Mouse (Mus musculus) hindbrain, embryonic 10.5 days (tissue): ENCODE measurements around the gene Dhcr24. TPM values are rescaled to one million over a fixed set of nuclear protein-coding genes. Genes with fewer than 3 reads are reported as not detected.
A peak's percentile ranks its signal among the peaks of the same experiment; 100 is the strongest.

Source experiments
- DNase-seq: peaks from one replicate; pipeline ENCODE4 v3.0.0-alpha.2; 2017; ENCODE audit warnings: low spot score
- H3K27ac ChIP-seq: fragments of 300-500 bp; sonication (generic); 2 replicates; pipeline ENCODE4 v1.5.1; 2016; ENCODE audit warnings: mild to moderate bottlenecking, moderate library complexity
- H3K27me3 ChIP-seq: fragments of 300-500 bp; sonication (generic); 2 replicates; pipeline ENCODE4 v1.6.1; 2016; ENCODE audit warnings: mild to moderate bottlenecking; ENCODE audit not compliant: poor library complexity, insufficient read depth, severe bottlenecking
- H3K36me3 ChIP-seq: fragments of 300-500 bp; sonication (generic); 2 replicates; pipeline ENCODE4 v1.6.1; 2016; ENCODE audit warnings: mild to moderate bottlenecking, moderate library complexity
- H3K4me1 ChIP-seq: fragments of 300-500 bp; sonication (generic); replicated peaks from 2 replicates; pipeline ENCODE4 v1.6.1; 2016; ENCODE audit warnings: mild to moderate bottlenecking
- H3K4me3 ChIP-seq: fragments of 300-500 bp; sonication (generic); 2 replicates; pipeline ENCODE4 v1.5.1; 2016; ENCODE audit warnings: mild to moderate bottlenecking, moderate library complexity
- H3K9me3 ChIP-seq: fragments of 300-500 bp; sonication (generic); 2 replicates; pipeline ENCODE4 v1.6.1; 2016; ENCODE audit warnings: mild to moderate bottlenecking, moderate library complexity
- WGBS: fragments of 180-500 bp; shearing (Covaris S2); methylation state at CpG from one replicate; pipeline ENCODE4 v1.1.7; 2016; 5-methylcytosine and 5-hydroxymethylcytosine counted together
- polyA plus RNA-seq: library from polyadenylated mRNA; unstranded; fragments of >200 nt; fragmentation: Nextera tagmentation; extraction: Ambion mirVana; gene quantifications from 2 replicates; pipeline ENCODE4 v1.2.1, GENCODE M21; 2016

Dhcr24 gene
- polyA plus RNA-seq, 1 experiment from 2014 or later = 7.6 TPM

DNA sequence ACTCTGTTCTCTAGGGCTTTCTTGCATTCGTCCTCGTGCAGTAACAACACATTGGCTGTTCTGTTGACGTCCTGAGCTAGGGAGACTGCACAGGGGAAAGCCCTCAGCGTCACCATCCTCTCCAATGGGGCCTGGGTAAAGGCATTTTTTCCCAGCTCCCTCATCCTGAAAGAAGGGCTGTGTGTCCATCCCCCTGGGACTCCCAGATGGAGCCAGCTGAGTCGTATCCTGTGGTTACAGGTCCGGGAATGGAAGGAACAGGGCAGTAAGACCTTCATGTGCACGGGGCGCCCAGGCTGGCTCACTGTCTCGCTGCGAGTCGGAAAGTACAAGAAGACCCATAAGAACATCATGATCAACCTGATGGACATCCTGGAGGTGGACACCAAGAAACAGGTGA is 3.3 kb downstream of the Dhcr24 start:
- no peak for DNase-seq
- Histone ChIP-seq H3K4me3 (peak overlapping the region; percentile 16; the same call in 1 of the 2 replicates), H3K9me3 (no peaks in the 10 kb centered on the region), H3K27ac (no peak overlapping the region), H3K4me1 (peaks cover 43% of the 10 kb centered on the region), H3K27me3 (no peaks in the 10 kb centered on the region), H3K36me3 (peaks cover 63% of the 10 kb centered on the region)
- WGBS = 91% methylated on average over 11 of the region's 11 CpGs

DNA sequence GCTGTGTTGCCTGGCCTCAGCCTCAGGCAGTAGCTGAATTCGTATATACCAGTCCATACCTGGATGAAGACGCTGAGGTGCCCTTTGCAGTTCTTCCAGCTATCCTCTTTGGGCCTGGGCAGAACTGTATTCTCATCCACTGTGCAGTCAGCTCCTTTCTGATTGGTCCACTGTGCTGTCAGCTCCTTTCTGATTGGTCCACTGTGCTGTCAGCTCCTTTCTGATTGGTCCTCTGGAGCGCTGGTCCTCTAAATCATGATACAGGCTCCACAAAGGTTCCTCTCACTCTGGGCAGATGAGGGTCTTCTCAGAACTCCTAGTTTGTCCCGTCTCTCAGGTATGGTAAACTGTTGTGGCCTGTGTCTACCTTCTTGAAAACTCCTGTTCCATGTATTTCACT is 8.8 kb downstream of the Dhcr24 start:
- no peak overlapping the region for H3K4me3 ChIP-seq
- 88% methylated on average over 4 of the region's 4 CpGs for WGBS
- peaks cover 100% of the 10 kb centered on the region for H3K36me3 ChIP-seq
- DNase-seq = no peak
- H3K4me1 ChIP-seq = no peaks in the 10 kb centered on the region
- no peak overlapping the region for H3K27ac ChIP-seq
- no peaks in the 10 kb centered on the region for H3K27me3 ChIP-seq
- no peaks in the 10 kb centered on the region for H3K9me3 ChIP-seq

DNA sequence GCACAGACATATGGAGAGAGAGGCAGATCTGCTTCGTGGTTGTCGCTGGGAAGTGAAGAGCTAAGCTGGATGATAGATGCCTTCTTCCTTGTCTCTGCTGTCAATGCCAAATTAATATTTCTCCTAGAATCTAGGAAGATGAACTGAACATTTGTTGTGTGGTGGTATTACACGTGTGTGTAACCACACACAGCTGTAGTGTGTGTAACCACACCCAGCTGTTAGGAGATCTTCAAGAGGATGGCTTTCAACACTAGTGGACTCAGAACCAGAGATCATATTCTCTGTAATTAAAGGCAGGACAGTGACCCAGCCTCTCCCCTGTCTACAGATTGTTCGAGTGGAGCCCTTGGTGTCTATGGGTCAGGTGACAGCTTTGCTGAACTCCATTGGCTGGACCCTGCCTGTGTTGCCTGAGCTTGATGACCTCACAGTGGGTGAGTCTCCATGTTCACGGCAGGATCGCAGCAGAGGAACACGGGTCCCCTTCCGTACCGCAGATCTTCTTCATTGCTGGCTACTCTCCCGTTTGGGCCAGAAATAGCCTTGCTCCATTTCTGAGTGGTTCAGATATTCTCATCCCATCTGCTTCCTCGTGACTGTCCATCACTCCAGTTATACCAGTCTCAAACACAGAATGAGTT is 10.4 kb downstream of the Dhcr24 start:
- 91% methylated on average over 11 of the region's 11 CpGs for WGBS
- Histone ChIP-seq H3K36me3 (peaks cover 100% of the 10 kb centered on the region), H3K27ac (no peak overlapping the region), H3K4me3 (no peak overlapping the region), H3K9me3 (no peaks in the 10 kb centered on the region), H3K27me3 (no peaks in the 10 kb centered on the region), H3K4me1 (no peaks in the 10 kb centered on the region)
- no peak for DNase-seq

GRCm38 (mm10) chr4:106575022-106575421 is 14.2 kb downstream of the Dhcr24 start:
- no peak for DNase-seq
- H3K4me1 ChIP-seq = 0 out of 2 replicates have a peak, but pooled peaks cover 2% of the 10 kb centered on the region
- H3K27ac ChIP-seq = no peak overlapping the region
- no peaks in the 10 kb centered on the region for H3K27me3 ChIP-seq
- 92% methylated on average over 8 of the region's 8 CpGs for WGBS
- H3K9me3 ChIP-seq = no peaks in the 10 kb centered on the region
- no peak overlapping the region for H3K4me3 ChIP-seq
- H3K36me3 ChIP-seq = peaks cover 100% of the 10 kb centered on the region

- DNase-seq = no peak
- WGBS = 81% methylated on average over 7 of the region's 7 CpGs
- peaks cover 100% of the 10 kb centered on the region for H3K36me3 ChIP-seq
- H3K27ac ChIP-seq = no peak overlapping the region
- H3K9me3 ChIP-seq = no peaks in the 10 kb centered on the region
- no peak overlapping the region for H3K4me3 ChIP-seq
- H3K27me3 ChIP-seq = no peaks in the 10 kb centered on the region
- H3K4me1 ChIP-seq = peaks cover 2% of the 10 kb centered on the region; the same call in 1 of the 2 replicates
Measured at GRCm38 (mm10) chr4:106577511-106577910, 16.7 kb downstream of the Dhcr24 start.

DNA sequence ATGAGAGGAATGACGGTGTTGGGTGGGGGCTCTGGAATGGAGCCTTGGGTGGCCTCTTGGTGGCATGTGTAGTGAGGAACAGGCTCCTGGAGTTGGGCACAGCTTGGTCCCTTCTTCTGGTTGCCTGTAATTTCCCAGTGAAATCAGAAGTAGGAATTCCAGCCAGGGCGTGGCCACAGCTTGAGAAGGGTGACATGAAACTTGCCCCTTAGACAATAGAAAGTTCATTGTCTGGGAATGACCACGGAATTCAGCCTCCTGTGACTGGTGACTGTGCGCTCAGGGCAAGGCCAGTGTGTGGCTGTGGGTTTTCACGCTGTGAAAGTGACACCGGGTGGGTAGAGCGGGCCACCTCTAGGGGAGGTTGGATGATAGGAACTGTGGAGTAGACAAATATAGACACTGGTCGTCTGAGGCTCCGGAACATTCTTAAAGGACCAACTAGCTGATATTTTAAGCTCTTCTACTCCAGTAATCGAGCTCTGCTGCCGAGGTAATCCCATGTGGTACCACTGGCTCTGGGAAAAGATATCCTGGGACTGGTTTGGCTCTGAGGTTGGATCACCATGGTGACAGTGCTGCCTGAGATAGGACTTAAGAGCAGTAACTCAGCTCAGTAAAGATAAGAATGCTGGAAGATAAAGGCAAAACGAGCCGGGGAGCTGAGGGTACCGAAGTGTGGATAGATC is 20.5 kb downstream of the Dhcr24 start:
- Histone ChIP-seq H3K9me3 (no peaks in the 10 kb centered on the region), H3K36me3 (peaks cover 100% of the 10 kb centered on the region), H3K27me3 (no peaks in the 10 kb centered on the region), H3K4me1 (peaks cover 2% of the 10 kb centered on the region; the same call in 1 of the 2 replicates), H3K27ac (no peak overlapping the region), H3K4me3 (no peak overlapping the region)
- no peak for DNase-seq
- WGBS = 90% methylated on average over 14 of the region's 14 CpGs

DNA sequence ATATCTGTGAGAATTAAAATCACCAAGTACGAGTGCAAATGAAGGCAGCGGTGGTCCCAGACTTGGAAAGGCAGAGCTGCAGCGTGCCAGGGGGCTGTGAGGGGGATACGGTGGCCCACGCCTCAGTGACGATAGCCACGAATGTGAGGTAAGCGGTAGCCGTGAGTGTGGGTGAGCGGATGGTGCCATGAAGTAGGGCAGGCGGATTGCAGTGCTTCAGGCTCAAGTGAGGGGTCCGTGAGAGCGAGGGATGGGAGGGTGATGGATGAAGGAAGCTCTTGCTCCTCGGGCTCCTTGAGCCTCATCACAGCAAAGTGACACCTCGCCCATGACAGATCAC is 21.0 kb downstream of the Dhcr24 start:
- DNase-seq = no peak
- peaks cover 2% of the 10 kb centered on the region; the same call in 1 of the 2 replicates for H3K4me1 ChIP-seq
- H3K4me3 ChIP-seq = no peak overlapping the region
- WGBS = 94% methylated on average over 15 of the region's 15 CpGs
- H3K27ac ChIP-seq = no peak overlapping the region
- H3K36me3 ChIP-seq = peaks cover 100% of the 10 kb centered on the region
- H3K27me3 ChIP-seq = no peaks in the 10 kb centered on the region
- no peaks in the 10 kb centered on the region for H3K9me3 ChIP-seq

DNA sequence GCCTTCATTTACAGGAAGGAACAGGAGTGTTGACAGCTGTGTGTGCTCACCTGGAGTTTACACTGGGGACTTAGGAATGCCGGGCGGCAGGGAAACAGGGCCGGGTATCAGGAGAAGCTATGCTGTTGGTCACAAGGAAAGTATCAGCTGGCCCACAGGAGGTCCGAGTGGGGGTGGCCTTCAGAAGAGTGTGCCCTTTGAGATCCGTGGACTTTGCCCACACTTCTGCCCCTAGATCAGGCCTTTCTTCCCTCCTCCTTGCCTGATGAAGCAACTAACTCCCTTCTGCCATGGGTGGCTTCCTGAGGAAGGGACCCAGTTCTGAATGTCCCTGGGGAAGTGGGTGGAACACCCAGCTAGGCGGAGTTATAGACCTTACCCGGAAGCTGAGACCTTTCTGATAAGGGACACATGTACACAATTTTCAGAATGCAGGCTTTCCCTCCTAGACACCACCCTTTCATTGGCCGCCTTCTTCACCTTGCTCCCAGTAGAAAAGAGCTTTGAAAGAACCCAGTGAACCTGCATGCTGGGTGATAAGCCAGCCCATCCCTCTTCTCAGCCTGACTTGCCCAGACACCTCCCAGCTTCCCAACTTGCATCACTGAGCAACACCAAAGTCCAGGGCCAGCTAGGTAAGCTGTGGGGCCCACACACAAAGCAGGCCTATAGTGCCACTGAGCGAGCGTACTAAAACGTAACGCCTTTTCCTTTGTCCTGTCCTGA is 21.8 kb downstream of the Dhcr24 start:
- WGBS = 91% methylated on average over 12 of the region's 12 CpGs
- Histone ChIP-seq H3K9me3 (no peaks in the 10 kb centered on the region), H3K4me1 (no peaks in the 10 kb centered on the region; the same call in 1 of the 2 replicates), H3K27ac (no peak overlapping the region), H3K4me3 (no peak overlapping the region), H3K36me3 (peaks cover 100% of the 10 kb centered on the region), H3K27me3 (no peaks in the 10 kb centered on the region)
- no peak for DNase-seq

DNA sequence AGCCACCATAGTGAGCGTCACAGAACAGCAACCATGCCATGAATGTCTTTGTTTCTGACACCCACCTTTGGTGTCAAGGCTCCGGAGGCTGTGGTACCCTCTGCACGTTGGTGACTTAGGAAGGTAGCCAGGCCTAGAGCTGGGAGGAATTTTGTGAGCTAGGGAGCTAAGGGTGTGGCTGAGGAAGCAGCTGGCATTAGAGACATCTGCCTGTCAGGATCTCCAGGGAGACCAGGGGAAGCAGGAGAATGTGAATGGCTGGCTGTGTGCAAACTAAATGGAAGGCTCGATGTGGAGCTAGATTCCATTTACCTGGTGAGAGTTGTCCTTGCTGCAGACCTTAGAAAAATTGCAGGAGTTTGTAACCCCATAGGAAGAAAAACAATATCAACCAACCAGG is 23.8 kb downstream of the Dhcr24 start:
- Histone ChIP-seq H3K9me3 (no peaks in the 10 kb centered on the region), H3K4me1 (no peaks in the 10 kb centered on the region; the same call in 1 of the 2 replicates), H3K27me3 (no peaks in the 10 kb centered on the region), H3K36me3 (peaks cover 100% of the 10 kb centered on the region), H3K4me3 (no peak overlapping the region), H3K27ac (no peak overlapping the region)
- 91% methylated on average over 4 of the region's 4 CpGs for WGBS
- DNase-seq = no peak

- no peak for DNase-seq
- H3K27me3 ChIP-seq = no peaks in the 10 kb centered on the region
- H3K4me1 ChIP-seq = no peaks in the 10 kb centered on the region
- H3K27ac ChIP-seq = no peak overlapping the region
- no peak overlapping the region for H3K4me3 ChIP-seq
- WGBS = 90% methylated on average over 6 of the region's 6 CpGs
- no peaks in the 10 kb centered on the region for H3K9me3 ChIP-seq
- peaks cover 97% of the 10 kb centered on the region for H3K36me3 ChIP-seq
Measured at GRCm38 (mm10) chr4:106587075-106587474, 26.2 kb downstream of the Dhcr24 start.

GRCm38 (mm10) chr4:106590142-106590541 is 29.3 kb downstream of the Dhcr24 start:
- Histone ChIP-seq H3K9me3 (no peaks in the 10 kb centered on the region), H3K4me1 (no peaks in the 10 kb centered on the region), H3K4me3 (no peak overlapping the region), H3K27ac (no peak overlapping the region), H3K27me3 (no peaks in the 10 kb centered on the region), H3K36me3 (peaks cover 66% of the 10 kb centered on the region)
- no peak for DNase-seq
- WGBS = 84% methylated on average over 9 of the region's 9 CpGs

DNA sequence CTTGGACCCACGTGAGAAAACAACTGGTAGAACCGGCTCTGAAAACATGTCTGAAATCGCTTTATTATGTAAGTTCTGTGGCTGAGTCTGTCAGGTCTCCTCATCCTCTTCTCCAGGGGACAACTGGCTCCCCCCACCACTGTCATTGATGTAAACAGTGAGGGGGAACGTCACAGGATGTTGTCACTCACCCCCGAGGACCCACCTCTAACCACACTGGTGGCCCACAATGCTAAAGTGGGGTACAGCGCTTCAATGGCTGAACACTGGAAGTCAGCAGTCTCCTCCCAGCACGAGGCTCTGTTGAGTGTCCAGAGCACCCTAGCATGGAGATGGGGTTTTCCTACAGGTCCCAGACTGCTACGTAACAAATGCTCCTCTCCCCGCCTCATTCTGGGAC is 30.0 kb downstream of the Dhcr24 start:
- WGBS = 90% methylated on average over 9 of the region's 9 CpGs
- H3K27ac ChIP-seq = no peak overlapping the region
- peaks cover 59% of the 10 kb centered on the region for H3K36me3 ChIP-seq
- no peak for DNase-seq
- no peaks in the 10 kb centered on the region for H3K4me1 ChIP-seq
- H3K4me3 ChIP-seq = no peak overlapping the region
- no peaks in the 10 kb centered on the region for H3K9me3 ChIP-seq
- H3K27me3 ChIP-seq = no peaks in the 10 kb centered on the region

DNA sequence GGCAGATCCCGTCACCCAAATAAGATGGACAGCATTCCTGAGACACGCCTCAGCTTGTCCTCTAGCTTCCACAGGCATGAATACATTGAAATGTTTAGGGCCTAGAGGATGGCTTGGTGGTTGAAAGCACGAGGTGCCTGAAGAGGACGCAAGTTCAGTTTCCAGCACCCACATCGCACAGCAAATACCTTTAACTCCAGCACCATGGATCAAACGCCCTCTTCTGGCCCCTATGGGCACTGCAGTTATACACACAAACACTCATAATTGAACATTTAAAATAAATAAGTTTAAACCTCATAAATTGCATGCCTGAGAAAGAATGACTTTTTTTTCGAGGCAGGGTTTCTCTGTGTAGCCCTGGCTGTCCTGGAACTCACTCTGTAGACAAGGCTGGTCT is 32.8 kb downstream of the Dhcr24 start:
- Histone ChIP-seq H3K27ac (no peak overlapping the region), H3K27me3 (no peaks in the 10 kb centered on the region), H3K36me3 (peaks cover 31% of the 10 kb centered on the region), H3K4me1 (no peaks in the 10 kb centered on the region), H3K9me3 (no peaks in the 10 kb centered on the region), H3K4me3 (no peak overlapping the region)
- DNase-seq = no peak
- 61% methylated on average over 7 of the region's 7 CpGs for WGBS
